Comparison of ENCODE assay signal across 8 mouse cellular contexts in the genomic region with DNA sequence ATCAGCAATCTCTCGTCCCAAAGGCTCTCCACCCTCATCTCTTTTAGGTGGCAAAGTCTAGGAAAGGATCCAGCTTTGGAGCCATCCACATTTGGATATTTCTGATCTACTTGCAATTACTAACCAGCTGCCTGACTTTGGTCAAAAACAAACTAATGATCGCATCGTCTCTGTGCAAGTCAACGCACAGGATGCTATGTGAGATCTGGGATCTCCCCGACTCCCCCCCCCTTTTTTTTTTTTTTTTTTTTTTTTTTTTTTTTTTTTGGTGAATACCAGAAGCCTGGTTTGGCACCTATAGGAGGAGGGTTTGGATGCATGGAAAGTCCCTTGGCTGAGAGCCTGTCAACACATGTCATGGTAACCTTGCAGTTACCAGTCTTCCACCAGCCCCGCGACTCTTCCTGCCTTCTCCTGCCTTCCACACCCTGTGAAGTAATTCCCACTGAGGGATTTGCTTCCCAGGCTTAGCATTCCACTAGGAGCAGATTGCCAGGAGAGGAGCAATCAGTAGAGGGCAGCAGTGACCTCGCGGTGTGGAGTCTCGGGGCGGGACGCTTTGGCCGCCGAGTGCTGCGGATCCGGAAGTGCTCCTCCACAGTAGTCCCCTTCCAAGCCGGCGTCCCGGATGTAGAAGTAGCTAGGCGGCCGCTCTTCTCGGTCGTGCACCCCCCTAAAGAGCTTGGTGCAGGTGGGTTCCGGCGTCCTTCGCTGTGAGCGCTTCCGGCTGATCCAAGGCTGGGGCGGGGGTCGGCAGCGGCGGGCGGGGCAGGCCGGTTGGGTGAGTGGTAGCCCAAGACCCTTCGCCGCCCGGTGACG. TPM values are rescaled to one million over a fixed set of nuclear protein-coding genes. Genes with fewer than 3 reads are reported as not detected.
DNase-seq lines count a peak whose midpoint lies in the region; ATAC-seq lines count a peak whose summit lies in the region.

Pigc (plus strand) TSS at position 598 of the 819 bp plus-strand sequence.

- H3K4me2 ChIP-seq in intestine, embryonic 14.5 days (ENCODE audit: low read length), result peak within 1 kb of the TSS; percentile 63

- no peaks in the 10 kb centered on the region for H3K9me3 ChIP-seq in intestine, embryonic 14.5 days (ENCODE audit: control insufficient read depth, low read length)

- peaks cover 11% of the 10 kb centered on the region; the same call in 1 of the 2 replicates for H3K4me1 ChIP-seq in intestine, embryonic 14.5 days (replicated peaks; ENCODE audit: control insufficient read depth, insufficient read depth, low read length)

- WGBS in intestine, embryonic 14.5 days, result 3% methylated on average over 38 of the region's 38 CpGs

- 0 out of 2 replicates have a peak, but pooled peaks cover 7% of the 10 kb centered on the region for H3K36me3 ChIP-seq in intestine, embryonic 14.5 days (ENCODE audit: control insufficient read depth, insufficient read depth, low read length)

- H3K27ac ChIP-seq in intestine, embryonic 14.5 days (ENCODE audit: low read depth), result peak within 1 kb of the TSS; percentile 64

- peak within 1 kb of the TSS; percentile 73 for H3K9ac ChIP-seq in intestine, embryonic 14.5 days (ENCODE audit: low read length)

- H3K27me3 ChIP-seq in intestine, embryonic 14.5 days (replicated peaks; ENCODE audit: control insufficient read depth, insufficient read depth, low read length), result no peaks in the 10 kb centered on the region

- H3K4me3 ChIP-seq in intestine, embryonic 14.5 days (ENCODE audit: low read depth, low read length), result peak within 1 kb of the TSS; percentile 69

- intact Hi-C loops in left cerebral cortex, postnatal 14 days (cut with DNase I), result no loop called here

- ATAC-seq in intestine, embryonic 14.5 days (replicated peaks; ENCODE audit: low FRiP score, low TSS enrichment, low read depth), result peak; percentile 99

- DNase-seq in adrenal gland, adult 18-20 months (ENCODE audit: low spot score in 2 of 2), result peak; percentile 86
- peak; percentile 98 for DNase-seq in embryo, embryonic 11 days
- DNase-seq in gastrocnemius, postnatal 25 days, result peak; percentile 93
- DNase-seq in intestine, embryonic 14.5 days (ENCODE audit: low spot score), result peak; percentile 90
- DNase-seq in left cerebral cortex, postnatal 14 days (ENCODE audit: low spot score in 2 of 2), result peak; percentile 94 to 97
- peak; percentile 96 for DNase-seq in mesoderm, embryonic 11.5 days (ENCODE audit: low read depth, low spot score)
- peak; percentile 91 to 93 for DNase-seq in right cerebral cortex, postnatal 36 days (ENCODE audit: low spot score in 2 of 2)
- DNase-seq in yolk sac, embryonic 10.5 days (ENCODE audit: low spot score), result peak; percentile 93

RNA-seq across cellular contexts. Expression of gene Pigc, which starts in this region (rescaled TPM):
- total RNA-seq in adrenal gland, adult 18-20 months (2021), result 10 to 100 TPM; 16.8 to 17.7 TPM
- 10 to 100 TPM; 15.1 to 16.4 TPM for total RNA-seq in gastrocnemius, postnatal 25 days (2021)
- polyA plus RNA-seq in intestine, embryonic 14.5 days (2014; fragmentation: Nextera tagmentation; extraction: Ambion mirVana), result 37.4 and 40.3 TPM in 2 replicates
- 10 to 100 TPM; 14.7 to 16.9 TPM for total RNA-seq in left cerebral cortex, postnatal 14 days (2021)

Comparison
In these comparisons a context has a peak if more than half of its experiments do, and no peak if none do; other contexts are left out.
1. Peak in every context shown above with its lines: DNase-seq, ATAC-seq, H3K4me3 ChIP-seq and H3K27ac ChIP-seq.